Comparison of ENCODE assay signal across 22 mouse cellular contexts in the genomic region with DNA sequence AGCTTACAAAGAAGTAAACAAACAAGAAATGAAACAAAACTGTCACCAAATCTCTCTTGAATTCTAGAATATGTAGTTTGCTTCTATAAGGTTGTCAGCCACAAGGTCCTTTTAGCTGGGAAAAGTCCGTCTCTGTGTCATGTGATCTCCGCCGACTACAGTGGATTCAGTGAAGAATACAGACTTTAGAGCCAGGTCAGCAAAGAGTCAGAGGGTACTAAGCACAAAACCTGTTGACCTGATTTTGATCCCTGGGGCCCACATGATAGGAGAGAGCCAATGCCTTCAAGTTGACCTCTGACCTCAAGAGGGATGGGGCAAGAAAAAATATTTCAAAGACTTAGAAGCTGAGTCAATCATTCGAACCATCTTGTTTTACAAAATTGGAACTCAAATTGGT.
DNase-seq lines count a peak whose midpoint lies in the region; ATAC-seq lines count a peak whose summit lies in the region.
"Had no signal": no experiment of that assay in that cellular context is flagged by ENCODE, and none has a peak within 500 bp of the region (broad histone marks: within the 10 kb centered on the region; RNA-seq: fewer than 3 reads in every experiment).

No protein-coding gene starts in this region.

- no peak for ATAC-seq in midbrain, embryonic 15.5 days (replicated peaks)
- no peak for ATAC-seq in intestine, embryonic 16.5 days
- ATAC-seq: CD4-positive, CD25-positive, alpha-beta regulatory T cell, adult 4 months; forebrain, embryonic 15.5 days had no signal

- H3K9ac ChIP-seq in midbrain, embryonic 15.5 days, result no peak overlapping the region
- no peak overlapping the region for H3K9ac ChIP-seq in intestine, embryonic 16.5 days (ENCODE audit: low read depth, low read length)
- H3K9ac ChIP-seq: embryonic facial prominence, embryonic 13.5 days; forebrain, embryonic 12.5 days; forebrain, embryonic 15.5 days; hindbrain, embryonic 12.5 days; hindbrain, embryonic 15.5 days had no signal

- no peak overlapping the region for H3K4me3 ChIP-seq in midbrain, embryonic 10.5 days
- H3K4me3 ChIP-seq in midbrain, embryonic 15.5 days, result no peak overlapping the region
- H3K4me3 ChIP-seq in embryonic facial prominence, embryonic 10.5 days, result no peak overlapping the region
- H3K4me3 ChIP-seq in intestine, embryonic 16.5 days (ENCODE audit: low read length), result no peak overlapping the region
- H3K4me3 ChIP-seq: embryonic facial prominence, embryonic 13.5 days; erythroblast, embryonic 14.5 days; forebrain, embryonic 12.5 days; forebrain, embryonic 15.5 days; heart, adult 2 months; hindbrain, embryonic 12.5 days; hindbrain, embryonic 15.5 days had no signal

- no peak overlapping the region for H3K27ac ChIP-seq in midbrain, embryonic 10.5 days (replicated peaks)
- H3K27ac ChIP-seq in midbrain, embryonic 15.5 days, result no peak overlapping the region
- H3K27ac ChIP-seq in embryonic facial prominence, embryonic 10.5 days (replicated peaks), result no peak overlapping the region
- no peak overlapping the region for H3K27ac ChIP-seq in intestine, embryonic 16.5 days (ENCODE audit: low read length)
- H3K27ac ChIP-seq: embryonic facial prominence, embryonic 13.5 days; forebrain, embryonic 12.5 days; forebrain, embryonic 15.5 days; heart, adult 2 months; hindbrain, embryonic 12.5 days; hindbrain, embryonic 15.5 days had no signal

- no peaks in the 10 kb centered on the region for H3K9me3 ChIP-seq in midbrain, embryonic 10.5 days (replicated peaks)
- no peaks in the 10 kb centered on the region for H3K9me3 ChIP-seq in midbrain, embryonic 15.5 days
- H3K9me3 ChIP-seq in embryonic facial prominence, embryonic 10.5 days, result no peaks in the 10 kb centered on the region
- H3K9me3 ChIP-seq in intestine, embryonic 16.5 days (ENCODE audit: control insufficient read depth, low read length), result no peaks in the 10 kb centered on the region
- H3K9me3 ChIP-seq: embryonic facial prominence, embryonic 13.5 days; forebrain, embryonic 12.5 days; forebrain, embryonic 15.5 days; hindbrain, embryonic 12.5 days; hindbrain, embryonic 15.5 days had no signal

- no peaks in the 10 kb centered on the region for H3K36me3 ChIP-seq in midbrain, embryonic 10.5 days
- H3K36me3 ChIP-seq in midbrain, embryonic 15.5 days (replicated peaks), result no peaks in the 10 kb centered on the region
- H3K36me3 ChIP-seq in embryonic facial prominence, embryonic 10.5 days (replicated peaks), result no peaks in the 10 kb centered on the region
- H3K36me3 ChIP-seq in intestine, embryonic 16.5 days (ENCODE audit: control insufficient read depth, insufficient read depth, low read length), result no peaks in the 10 kb centered on the region
- H3K36me3 ChIP-seq: embryonic facial prominence, embryonic 13.5 days; forebrain, embryonic 12.5 days; forebrain, embryonic 15.5 days; hindbrain, embryonic 12.5 days; hindbrain, embryonic 15.5 days had no signal

- peak; percentile 65 for DNase-seq in heart, adult 11 months
- no peak for DNase-seq in heart, adult 9 months (ENCODE audit: low spot score in 2 of 2)
- peak; percentile 8 for DNase-seq in midbrain, embryonic 10.5 days (ENCODE audit: low spot score)
- DNase-seq in embryonic facial prominence, embryonic 10.5 days (ENCODE audit: low spot score), result peak; percentile 6
- DNase-seq: adrenal gland, adult 2 months; adrenal gland, postnatal 25 days; cerebellum, adult 11 months; cerebellum, adult 2 months; cerebellum, adult 9-11 months; cerebellum, postnatal 25 days; gastrocnemius, postnatal 25 days; heart, adult 2 months had no signal

- no peaks in the 10 kb centered on the region for H3K27me3 ChIP-seq in midbrain, embryonic 10.5 days (ENCODE audit: low read depth, poor library complexity, severe bottlenecking)
- no peaks in the 10 kb centered on the region for H3K27me3 ChIP-seq in midbrain, embryonic 15.5 days (replicated peaks)
- H3K27me3 ChIP-seq in embryonic facial prominence, embryonic 10.5 days (replicated peaks; ENCODE audit: low read depth, poor library complexity, severe bottlenecking), result no peaks in the 10 kb centered on the region
- H3K27me3 ChIP-seq in intestine, embryonic 16.5 days (replicated peaks; ENCODE audit: control insufficient read depth, insufficient read depth, low read length), result no peaks in the 10 kb centered on the region
- H3K27me3 ChIP-seq: embryonic facial prominence, embryonic 13.5 days; forebrain, embryonic 12.5 days; forebrain, embryonic 15.5 days; hindbrain, embryonic 12.5 days; hindbrain, embryonic 15.5 days had no signal

- no peak overlapping the region for H3K4me2 ChIP-seq in midbrain, embryonic 15.5 days
- no peak overlapping the region for H3K4me2 ChIP-seq in intestine, embryonic 16.5 days (ENCODE audit: low read depth, low read length)
- H3K4me2 ChIP-seq: embryonic facial prominence, embryonic 13.5 days; forebrain, embryonic 12.5 days; forebrain, embryonic 15.5 days; heart, embryonic 11.5 days; hindbrain, embryonic 12.5 days; hindbrain, embryonic 15.5 days had no signal

- WGBS in midbrain, embryonic 10.5 days, result 86% methylated on average over 4 of the region's 4 CpGs
- WGBS in midbrain, embryonic 15.5 days, result 83% methylated on average over 4 of the region's 4 CpGs
- WGBS in embryonic facial prominence, embryonic 10.5 days, result 63% methylated on average over 4 of the region's 4 CpGs
- WGBS in intestine, embryonic 16.5 days, result 85% methylated on average over 4 of the region's 4 CpGs

- peaks cover 26% of the 10 kb centered on the region for H3K4me1 ChIP-seq in midbrain, embryonic 10.5 days
- H3K4me1 ChIP-seq in midbrain, embryonic 15.5 days, result peaks cover 20% of the 10 kb centered on the region
- H3K4me1 ChIP-seq in embryonic facial prominence, embryonic 10.5 days, result peaks cover 31% of the 10 kb centered on the region
- peaks cover 10% of the 10 kb centered on the region; the same call in 1 of the 2 replicates for H3K4me1 ChIP-seq in intestine, embryonic 16.5 days (ENCODE audit: control insufficient read depth, insufficient read depth, low read length)

Comparison
In these comparisons a context has a peak if more than half of its experiments do, and no peak if none do; other contexts are left out.
1. DNase-seq: peak in heart, adult 11 months (single experiment), midbrain, embryonic 10.5 days (single experiment) and embryonic facial prominence, embryonic 10.5 days (single experiment); none in heart, adult 9 months (0 of 2).